Mouse (Mus musculus) hindbrain, embryonic 12.5 days (tissue): ENCODE results near the gene Dnajc7. TPM values are rescaled to one million over a fixed set of nuclear protein-coding genes. Genes with fewer than 3 reads are reported as not detected.

Experiments used
- ATAC-seq: fragments of 200-750 bp; cut with Nextera tagmentation; 2 replicates; pipeline ENCODE4 v1.8.0; 2017; ENCODE audit warnings: moderate TSS enrichment; ENCODE audit not compliant: low FRiP score
- H3K27ac ChIP-seq: fragments of 300-500 bp; sonication (generic); 2 replicates; pipeline ENCODE4 v1.5.1; 2016; ENCODE audit warnings: mild to moderate bottlenecking
- H3K27me3 ChIP-seq: fragments of 300-500 bp; sonication (generic); 2 replicates; pipeline ENCODE4 v1.6.1; 2016; ENCODE audit warnings: mild to moderate bottlenecking
- H3K36me3 ChIP-seq: fragments of 300-500 bp; sonication (generic); 2 replicates; pipeline ENCODE4 v1.6.1; 2016; ENCODE audit warnings: mild to moderate bottlenecking
- H3K4me1 ChIP-seq: fragments of 300-500 bp; sonication (generic); 2 replicates; pipeline ENCODE4 v1.6.1; 2016
- H3K4me2 ChIP-seq: fragments of 300-500 bp; sonication (generic); replicated peaks from 2 replicates; pipeline ENCODE4 v1.6.1; 2016; ENCODE audit warnings: mild to moderate bottlenecking
- H3K4me3 ChIP-seq: fragments of 300-500 bp; sonication (generic); 2 replicates; pipeline ENCODE4 v1.5.1; 2016; ENCODE audit warnings: mild to moderate bottlenecking
- H3K9ac ChIP-seq: fragments of 300-500 bp; sonication (generic); 2 replicates; pipeline ENCODE4 v1.6.1; 2016; ENCODE audit warnings: mild to moderate bottlenecking, moderate library complexity
- H3K9me3 ChIP-seq: fragments of 300-500 bp; sonication (generic); replicated peaks from 2 replicates; pipeline ENCODE4 v1.6.1; 2016; ENCODE audit warnings: mild to moderate bottlenecking
- WGBS: fragments of 180-500 bp; shearing (Covaris S2); methylation state at CpG from one replicate; pipeline ENCODE4 v1.1.7; 2016; 5-methylcytosine and 5-hydroxymethylcytosine counted together
- polyA plus RNA-seq: library from polyadenylated mRNA; unstranded; fragments of >200 nt; fragmentation: Nextera tagmentation; extraction: Ambion mirVana; gene quantifications from 2 replicates; pipeline ENCODE4 v1.2.1, GENCODE M21; 2016

Gene Dnajc7
- polyA plus RNA-seq, 1 experiment from 2014 or later, result 311 TPM

DNA sequence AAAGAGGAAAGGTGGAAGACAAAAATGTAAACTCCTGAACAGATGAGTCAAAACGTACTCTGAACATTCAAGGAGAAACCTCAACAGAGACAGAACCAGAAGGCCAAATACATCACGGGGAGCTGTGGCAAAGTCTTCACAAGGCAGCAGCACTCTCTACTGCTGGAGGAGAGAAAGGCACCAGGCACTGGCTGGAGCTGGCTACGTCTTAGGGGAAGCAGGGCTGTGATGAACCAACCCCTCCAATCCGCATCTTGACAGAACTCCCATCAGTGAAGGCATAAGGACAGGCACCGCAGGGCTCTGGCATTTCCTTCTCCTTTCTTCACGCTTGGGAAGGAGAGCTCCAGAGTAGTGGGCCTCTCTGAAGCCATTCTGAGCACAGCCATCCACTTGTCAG lies 8.3 kb downstream of the Dnajc7 start:
- ATAC-seq, result no peak
- Histone ChIP-seq H3K4me1 (peaks cover 3% of the 10 kb centered on the region; the same call in 1 of the 2 replicates), H3K9ac (no peak overlapping the region), H3K27ac (no peak overlapping the region), H3K27me3 (no peaks in the 10 kb centered on the region), H3K36me3 (peaks cover 9% of the 10 kb centered on the region; the same call in 1 of the 2 replicates), H3K4me3 (no peak overlapping the region), H3K4me2 (no peak overlapping the region), H3K9me3 (no peaks in the 10 kb centered on the region)
- 84% methylated on average over 6 of the region's 6 CpGs for WGBS

DNA sequence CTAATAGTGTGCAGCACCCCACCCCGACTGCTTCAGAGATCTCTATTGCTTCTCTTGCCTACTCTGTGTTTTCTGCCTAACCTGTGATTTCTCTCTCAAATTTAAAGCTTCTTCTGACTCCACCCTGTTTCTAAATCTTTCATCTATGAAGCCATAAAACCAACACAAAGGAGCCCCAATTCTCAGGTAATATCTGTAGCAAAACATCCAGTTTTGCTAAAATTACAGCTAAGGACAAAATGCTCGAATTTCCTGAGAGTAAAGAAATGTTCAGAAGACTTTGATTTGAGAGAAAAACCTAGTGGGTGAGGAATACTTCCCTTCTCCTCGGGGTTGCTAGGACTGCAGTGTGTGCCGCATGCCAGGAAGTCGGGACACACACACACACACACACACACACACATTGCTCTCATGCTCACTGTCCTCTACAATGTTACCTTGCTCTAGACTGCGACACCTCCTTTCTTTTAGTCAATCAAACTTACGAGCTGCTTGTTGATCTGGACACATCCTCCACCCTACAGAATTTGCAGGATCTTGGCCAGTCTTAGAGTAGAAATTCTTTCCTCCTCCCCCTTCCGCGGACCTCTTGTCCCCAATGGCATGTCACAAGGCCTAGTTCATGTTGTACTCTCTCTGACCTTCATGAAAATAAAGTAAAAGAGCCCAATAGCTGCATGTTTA lies 9.8 kb downstream of the Dnajc7 start:
- no peak overlapping the region for H3K4me2 ChIP-seq
- H3K9ac ChIP-seq, result no peak overlapping the region
- no peaks in the 10 kb centered on the region for H3K9me3 ChIP-seq
- H3K27ac ChIP-seq, result no peak overlapping the region
- peaks cover 7% of the 10 kb centered on the region; the same call in 1 of the 2 replicates for H3K36me3 ChIP-seq
- peaks cover 3% of the 10 kb centered on the region; the same call in 1 of the 2 replicates for H3K4me1 ChIP-seq
- ATAC-seq, result no peak
- H3K4me3 ChIP-seq, result no peak overlapping the region
- WGBS, result 80% methylated on average over 9 of the region's 9 CpGs
- H3K27me3 ChIP-seq, result no peaks in the 10 kb centered on the region

DNA sequence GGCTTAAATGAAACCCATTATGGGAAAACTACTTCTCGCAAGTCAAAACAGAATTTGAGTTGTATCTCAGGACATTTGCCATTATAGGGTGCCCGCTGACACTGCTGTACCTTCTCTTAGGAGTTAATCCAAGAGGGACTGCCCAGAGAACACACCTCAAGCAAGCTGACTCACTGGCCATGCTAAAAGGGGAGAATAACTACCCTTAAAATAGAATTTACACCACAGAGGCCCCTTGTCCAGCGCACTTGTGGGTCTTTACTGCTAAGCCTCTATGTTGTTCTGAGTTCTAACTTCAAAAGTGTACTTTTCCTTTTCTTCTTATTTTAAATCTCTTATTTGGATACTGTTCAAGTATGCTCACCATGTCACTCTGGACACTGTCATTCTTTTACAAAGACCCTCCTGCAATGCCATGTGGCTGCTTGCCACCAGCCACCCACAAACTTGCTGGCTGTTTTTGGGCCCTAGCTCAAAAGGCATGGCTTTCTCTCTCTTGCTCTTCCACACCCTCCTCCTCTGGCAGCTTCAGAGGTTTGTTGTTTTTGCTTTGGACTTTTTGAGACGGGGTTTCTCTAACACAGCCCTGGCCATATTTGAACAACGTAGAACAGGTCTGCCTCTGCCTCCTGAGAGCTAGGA lies 10.5 kb downstream of the Dnajc7 start:
- H3K4me3 ChIP-seq, result no peak overlapping the region
- H3K36me3 ChIP-seq, result peaks cover 7% of the 10 kb centered on the region; the same call in 1 of the 2 replicates
- no peak overlapping the region for H3K9ac ChIP-seq
- no peak overlapping the region for H3K27ac ChIP-seq
- 94% methylated on average over 5 of the region's 5 CpGs for WGBS
- H3K9me3 ChIP-seq, result no peaks in the 10 kb centered on the region
- H3K27me3 ChIP-seq, result no peaks in the 10 kb centered on the region
- peaks cover 3% of the 10 kb centered on the region; the same call in 1 of the 2 replicates for H3K4me1 ChIP-seq
- ATAC-seq, result no peak
- no peak overlapping the region for H3K4me2 ChIP-seq

DNA sequence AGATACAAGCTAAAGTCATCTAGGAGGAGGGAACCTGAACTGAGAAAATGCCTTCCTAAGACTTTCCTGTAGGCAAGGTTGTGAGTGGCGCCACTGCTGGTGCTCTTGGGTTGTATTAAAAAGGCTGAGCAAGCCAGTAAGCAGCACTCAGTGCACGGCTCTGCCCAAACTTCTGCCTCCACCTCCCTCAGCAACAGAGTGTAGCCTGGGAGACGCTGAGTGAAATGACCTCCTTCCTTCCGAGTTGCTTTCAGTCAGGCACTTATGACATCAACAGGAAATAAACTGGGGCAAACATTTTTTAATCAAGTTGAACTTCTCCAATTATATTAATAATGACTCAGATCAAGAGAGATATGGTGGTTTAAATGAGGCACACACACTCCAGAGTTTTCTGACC lies 11.2 kb downstream of the Dnajc7 start:
- 79% methylated on average over 4 of the region's 4 CpGs for WGBS
- ATAC-seq, result no peak
- Histone ChIP-seq H3K4me1 (peaks cover 3% of the 10 kb centered on the region; the same call in 1 of the 2 replicates), H3K36me3 (peaks cover 7% of the 10 kb centered on the region; the same call in 1 of the 2 replicates), H3K27ac (no peak overlapping the region), H3K9me3 (no peaks in the 10 kb centered on the region), H3K4me3 (no peak overlapping the region), H3K27me3 (no peaks in the 10 kb centered on the region), H3K4me2 (no peak overlapping the region), H3K9ac (no peak overlapping the region)

DNA sequence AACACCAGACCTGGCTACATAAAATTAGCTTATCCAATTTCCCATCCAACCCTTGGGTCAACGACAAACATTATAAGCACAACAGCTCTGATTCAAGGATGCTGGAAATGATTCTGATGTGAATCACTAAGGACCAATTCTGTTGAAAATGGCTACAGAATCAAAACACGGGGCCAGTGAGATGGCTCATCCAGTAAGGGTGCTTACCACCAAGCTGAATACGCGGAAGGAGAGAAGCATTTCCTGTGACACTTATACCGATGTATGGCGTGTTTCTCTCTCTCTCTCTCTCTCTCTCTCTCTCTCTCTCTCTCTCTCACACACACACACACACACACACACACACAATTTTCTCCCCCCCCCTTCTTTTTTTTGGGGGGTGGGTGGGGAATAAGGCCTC lies 12.8 kb downstream of the Dnajc7 start:
- Histone ChIP-seq H3K4me1 (no peaks in the 10 kb centered on the region), H3K36me3 (0 out of 2 replicates have a peak, but pooled peaks cover 11% of the 10 kb centered on the region)
- 87% methylated on average over 6 of the region's 6 CpGs for WGBS

DNA sequence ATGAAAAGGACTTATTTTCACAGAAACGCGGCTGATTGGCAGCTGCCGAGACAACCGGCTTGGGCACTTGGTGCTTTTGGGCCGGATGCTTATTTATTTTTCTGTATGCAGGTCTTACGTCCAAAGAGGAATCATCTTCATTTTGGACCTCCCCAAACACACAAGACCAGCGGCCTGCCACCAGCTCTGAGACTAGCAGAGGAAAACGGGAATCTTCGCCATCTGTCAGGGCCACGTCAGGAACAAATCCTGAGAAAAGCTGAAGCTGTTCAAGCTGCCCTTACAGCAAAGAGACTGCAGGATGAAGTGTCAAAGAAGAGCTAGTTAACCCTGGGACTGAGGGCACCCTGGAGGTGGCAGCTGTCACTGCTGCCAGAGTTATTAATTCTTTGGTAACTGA lies 14.5 kb downstream of the Dnajc7 start:
- 88% methylated on average over 10 of the region's 10 CpGs for WGBS
- H3K4me3 ChIP-seq, result no peak overlapping the region
- no peaks in the 10 kb centered on the region for H3K9me3 ChIP-seq
- H3K9ac ChIP-seq, result no peak overlapping the region
- H3K4me2 ChIP-seq, result no peak overlapping the region
- no peak for ATAC-seq
- no peaks in the 10 kb centered on the region for H3K27me3 ChIP-seq
- H3K36me3 ChIP-seq, result peaks cover 26% of the 10 kb centered on the region
- no peak overlapping the region for H3K27ac ChIP-seq
- H3K4me1 ChIP-seq, result no peaks in the 10 kb centered on the region

More for the DNA sequence above, 12.8 kb downstream of the Dnajc7 start:
- ATAC-seq, result no peak
- no peaks in the 10 kb centered on the region for H3K9me3 ChIP-seq
- no peak overlapping the region for H3K9ac ChIP-seq
- H3K27ac ChIP-seq, result no peak overlapping the region
- no peak overlapping the region for H3K4me3 ChIP-seq
- H3K27me3 ChIP-seq, result no peaks in the 10 kb centered on the region
- H3K4me2 ChIP-seq, result no peak overlapping the region

DNA sequence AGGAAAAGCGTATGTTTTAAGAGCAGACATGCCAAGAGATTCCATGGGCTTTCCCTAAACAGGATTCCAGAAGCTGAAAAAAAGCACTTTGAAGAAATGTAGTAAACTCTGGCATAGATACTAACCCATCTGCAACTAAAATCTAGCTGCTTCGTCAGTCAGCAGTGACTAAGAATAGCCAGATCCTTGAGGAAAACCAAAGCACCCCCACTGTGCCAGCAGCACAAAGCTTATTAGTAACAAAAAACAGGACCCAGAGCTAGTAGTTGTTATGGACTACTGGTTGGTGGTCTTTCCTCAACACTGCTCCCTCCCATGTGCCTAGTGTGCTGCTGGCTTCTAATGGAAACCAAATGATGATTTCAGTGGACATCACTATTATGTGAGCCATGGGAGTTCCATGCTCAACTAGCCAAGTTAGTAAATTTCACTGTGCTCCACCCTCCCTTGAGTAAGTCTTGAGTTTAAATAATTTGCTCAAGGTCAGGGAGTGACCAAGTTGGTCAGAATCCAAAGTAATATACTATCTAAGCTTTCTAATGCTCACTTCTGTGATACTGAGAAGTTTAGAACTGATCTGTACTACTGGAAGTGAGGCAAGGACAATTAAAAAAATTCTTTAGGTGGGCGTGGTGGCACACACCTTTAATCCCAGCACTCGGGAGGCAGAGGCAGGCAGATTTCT lies 15.5 kb downstream of the Dnajc7 start:
- Histone ChIP-seq H3K27me3 (no peaks in the 10 kb centered on the region), H3K36me3 (peaks cover 35% of the 10 kb centered on the region), H3K9ac (no peak overlapping the region), H3K27ac (no peak overlapping the region), H3K4me2 (no peak overlapping the region), H3K4me1 (no peaks in the 10 kb centered on the region), H3K9me3 (no peaks in the 10 kb centered on the region), H3K4me3 (no peak overlapping the region)
- 90% methylated on average over 4 of the region's 4 CpGs for WGBS
- ATAC-seq, result no peak

DNA sequence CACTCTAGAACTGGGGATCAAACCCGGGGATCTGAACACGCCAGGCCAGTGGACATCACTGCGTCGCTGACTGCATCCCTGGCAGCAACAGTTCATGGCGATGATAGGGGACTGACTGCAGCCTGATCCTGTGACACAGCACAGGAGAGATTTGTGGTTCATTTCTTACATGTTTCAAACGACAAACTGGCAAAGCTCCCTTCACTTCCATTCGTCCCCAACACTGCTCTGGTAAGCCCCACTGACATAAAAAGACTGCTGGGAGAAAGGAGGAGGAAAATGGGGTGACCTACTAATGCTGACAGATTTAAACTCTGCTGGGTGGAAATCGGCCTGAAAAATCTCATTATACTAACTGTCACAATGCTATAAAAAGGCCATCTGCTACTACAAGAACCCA lies 16.2 kb downstream of the Dnajc7 start:
- Histone ChIP-seq H3K9ac (no peak overlapping the region), H3K4me1 (no peaks in the 10 kb centered on the region), H3K4me3 (no peak overlapping the region), H3K27me3 (no peaks in the 10 kb centered on the region), H3K4me2 (no peak overlapping the region), H3K9me3 (no peaks in the 10 kb centered on the region), H3K36me3 (peaks cover 41% of the 10 kb centered on the region), H3K27ac (no peak overlapping the region)
- ATAC-seq, result no peak
- 90% methylated on average over 8 of the region's 8 CpGs for WGBS

DNA sequence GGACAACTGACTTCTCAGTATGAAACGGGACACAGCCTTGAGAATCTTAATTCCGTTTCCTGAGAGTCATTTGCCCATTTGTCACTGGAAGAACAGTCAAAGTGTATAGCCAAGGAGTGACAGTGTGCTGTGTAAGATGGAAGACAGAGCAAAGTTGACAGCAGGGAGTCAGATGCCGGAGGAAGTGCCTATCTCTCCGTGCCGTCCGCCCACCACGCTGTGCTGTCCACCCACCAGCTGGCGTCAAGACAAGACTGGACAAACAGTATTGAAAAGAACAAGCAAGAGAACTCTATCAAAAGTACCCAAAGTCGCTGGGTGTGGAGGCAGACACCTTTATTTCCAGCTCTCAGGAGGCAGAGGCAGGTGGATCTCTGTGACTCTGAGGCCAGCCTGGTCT lies 16.8 kb downstream of the Dnajc7 start:
- Histone ChIP-seq H3K27ac (no peak overlapping the region), H3K36me3 (peaks cover 46% of the 10 kb centered on the region), H3K27me3 (no peaks in the 10 kb centered on the region), H3K9ac (no peak overlapping the region), H3K4me1 (no peaks in the 10 kb centered on the region), H3K4me2 (no peak overlapping the region), H3K4me3 (no peak overlapping the region), H3K9me3 (no peaks in the 10 kb centered on the region)
- 89% methylated on average over 9 of the region's 9 CpGs for WGBS
- no peak for ATAC-seq

DNA sequence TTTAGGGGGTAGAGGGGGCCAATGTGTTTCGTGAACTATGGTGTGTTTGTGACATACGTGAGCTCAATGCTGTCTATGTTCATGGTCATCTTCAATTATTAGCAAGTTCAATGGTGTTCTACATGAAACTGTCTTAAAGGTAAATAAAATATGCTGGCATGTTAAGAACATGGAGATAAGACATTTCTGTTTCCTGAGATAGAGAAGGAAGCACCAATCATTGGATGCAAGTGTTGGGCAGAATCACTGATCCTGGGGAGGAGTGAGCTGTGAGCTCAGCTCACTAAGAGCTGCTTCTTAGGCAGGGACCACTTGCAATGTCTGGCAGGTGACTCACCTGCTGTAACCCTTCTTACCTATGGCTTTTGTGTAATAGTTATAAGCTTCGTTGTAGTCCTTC lies 18.6 kb downstream of the Dnajc7 start:
- Histone ChIP-seq H3K36me3 (peaks cover 62% of the 10 kb centered on the region), H3K27me3 (no peaks in the 10 kb centered on the region), H3K27ac (no peak overlapping the region), H3K4me1 (no peaks in the 10 kb centered on the region), H3K4me2 (no peak overlapping the region), H3K4me3 (no peak overlapping the region), H3K9me3 (no peaks in the 10 kb centered on the region), H3K9ac (no peak overlapping the region)
- ATAC-seq, result no peak
- 96% methylated on average over 3 of the region's 3 CpGs for WGBS

DNA sequence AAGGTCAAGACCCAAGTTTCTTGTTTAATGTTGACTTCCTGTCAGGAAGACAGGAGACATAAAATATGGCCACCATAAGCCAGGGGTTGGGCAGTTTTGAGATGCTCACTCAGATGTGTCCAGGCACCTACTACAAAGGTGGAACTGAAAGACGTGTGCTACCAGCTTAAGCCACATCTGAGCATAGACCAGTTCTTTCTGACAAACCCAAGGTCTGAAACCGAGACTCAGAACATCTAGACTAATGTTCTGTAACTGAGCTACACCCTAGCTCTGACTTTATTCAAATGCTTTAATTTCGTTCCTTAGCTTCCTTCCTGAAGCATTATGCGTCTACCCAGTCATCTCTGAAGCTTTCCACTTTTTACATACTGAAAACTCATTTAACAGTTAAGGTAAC lies 21.9 kb downstream of the Dnajc7 start:
- WGBS, result 93% methylated on average over 4 of the region's 4 CpGs
- no peaks in the 10 kb centered on the region for H3K27me3 ChIP-seq
- no peak overlapping the region for H3K4me3 ChIP-seq
- no peak overlapping the region for H3K27ac ChIP-seq
- no peak overlapping the region for H3K4me2 ChIP-seq
- no peak for ATAC-seq
- no peaks in the 10 kb centered on the region for H3K4me1 ChIP-seq
- no peaks in the 10 kb centered on the region for H3K9me3 ChIP-seq
- H3K9ac ChIP-seq, result no peak overlapping the region
- peaks cover 86% of the 10 kb centered on the region for H3K36me3 ChIP-seq

DNA sequence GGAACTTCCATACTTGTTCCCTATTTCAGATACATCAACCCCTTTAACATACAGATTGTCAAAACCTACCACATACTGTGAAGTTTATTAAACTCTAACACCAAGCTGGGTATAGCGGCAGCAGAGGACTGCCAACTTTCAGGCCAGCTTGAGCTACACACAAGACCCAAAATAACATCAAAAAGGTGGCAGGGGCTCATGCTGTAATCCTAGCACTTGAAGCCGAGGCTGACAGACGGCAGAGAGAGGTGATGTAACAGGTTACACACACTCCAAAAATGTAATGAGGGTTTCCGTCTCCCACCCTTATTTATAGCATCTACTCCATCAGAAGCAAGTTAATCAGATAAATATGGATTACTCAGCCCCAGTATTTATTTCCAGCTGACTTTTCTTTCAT lies 24.4 kb downstream of the Dnajc7 start:
- Histone ChIP-seq H3K9me3 (no peaks in the 10 kb centered on the region), H3K4me3 (no peak overlapping the region), H3K4me2 (no peak overlapping the region), H3K27ac (no peak overlapping the region), H3K4me1 (no peaks in the 10 kb centered on the region), H3K36me3 (peaks cover 92% of the 10 kb centered on the region), H3K9ac (no peak overlapping the region), H3K27me3 (no peaks in the 10 kb centered on the region)
- 90% methylated on average over 4 of the region's 4 CpGs for WGBS
- ATAC-seq, result no peak
